Mouse (Mus musculus) cerebellum, adult 8-10 months (tissue): ENCODE measurements at regions not wholly inside any gene's neighbourhood (a gene's known extent, or its start where the extent isn't known, plus 50 kb on each side); places are given as distances from the start of the nearest gene placed in this dataset.

ENCODE experiments used
- DNase-seq: peaks from one replicate; pipeline ENCODE4 v3.0.0; 2022

GRCm38 (mm10) chr1:41104869-41105268, 299.5 kb downstream of the Tmem182 start:
- DNase-seq, result no peak

GRCm38 (mm10) chr1:41121636-41122175, 316.3 kb downstream of the Tmem182 start:
- DNase-seq, result no peak

- no peak for DNase-seq
Observed at GRCm38 (mm10) chr1:41131410-41131809, 326.0 kb downstream of the Tmem182 start.

GRCm38 (mm10) chr1:41133143-41133542, 327.7 kb downstream of the Tmem182 start:
- no peak for DNase-seq

GRCm38 (mm10) chr1:41133946-41134345, 328.5 kb downstream of the Tmem182 start:
- no peak for DNase-seq

GRCm38 (mm10) chr1:41139725-41140124, 334.3 kb downstream of the Tmem182 start:
- no peak for DNase-seq

- DNase-seq, result no peak
Observed at GRCm38 (mm10) chr1:41140542-41140941, 335.1 kb downstream of the Tmem182 start.

GRCm38 (mm10) chr1:41141992-41142391, 336.6 kb downstream of the Tmem182 start:
- no peak for DNase-seq

- DNase-seq, result no peak
Observed at GRCm38 (mm10) chr1:41152516-41152915, 347.1 kb downstream of the Tmem182 start.

GRCm38 (mm10) chr1:41153174-41153999, 348.0 kb downstream of the Tmem182 start:
- no peak for DNase-seq

- no peak for DNase-seq
Observed at GRCm38 (mm10) chr1:41154198-41154597, 348.8 kb downstream of the Tmem182 start.

- no peak for DNase-seq
Observed at GRCm38 (mm10) chr1:41156946-41157345, 351.5 kb downstream of the Tmem182 start.

- DNase-seq, result no peak
Observed at GRCm38 (mm10) chr1:41157651-41158513, 352.5 kb downstream of the Tmem182 start.

- no peak for DNase-seq
Observed at GRCm38 (mm10) chr1:41165878-41166786, 360.7 kb downstream of the Tmem182 start.

GRCm38 (mm10) chr1:41166787-41167420, 361.5 kb downstream of the Tmem182 start:
- DNase-seq, result no peak

- DNase-seq, result no peak
Observed at GRCm38 (mm10) chr1:41186991-41187390, 381.6 kb downstream of the Tmem182 start.

- no peak for DNase-seq
Observed at GRCm38 (mm10) chr1:41212876-41213275, 407.5 kb downstream of the Tmem182 start.

- DNase-seq, result no peak
Observed at GRCm38 (mm10) chr1:41225851-41226250, 420.4 kb downstream of the Tmem182 start.

GRCm38 (mm10) chr1:41235335-41235734, 429.9 kb downstream of the Tmem182 start:
- no peak for DNase-seq

GRCm38 (mm10) chr1:41243000-41243399, 437.6 kb downstream of the Tmem182 start:
- DNase-seq, result no peak

GRCm38 (mm10) chr1:41244627-41245026, 439.2 kb downstream of the Tmem182 start:
- DNase-seq, result no peak

- no peak for DNase-seq
Observed at GRCm38 (mm10) chr1:41264214-41264613, 458.8 kb downstream of the Tmem182 start.
